Mouse (Mus musculus): ENCODE measurements around the gene Rreb1. TPM values are rescaled to one million over a fixed set of nuclear protein-coding genes. Genes with fewer than 3 reads are reported as not detected.
A peak's percentile ranks its signal among the peaks of the same experiment; 100 is the strongest.

Gene Rreb1
- polyA plus RNA-seq, 1 experiment from 2014 or later = 14.3 TPM

- Histone ChIP-seq H3K27ac (peak overlapping the region; percentile 82), H3K9me3 (no peaks in the 10 kb centered on the region), H3K36me3 (no peaks in the 10 kb centered on the region), H3K4me3 (0 out of 2 replicates have a peak overlapping the region, but pooled peaks have one; percentile 5), H3K4me1 (peaks cover 79% of the 10 kb centered on the region), H3K27me3 (ENCODE audit: insufficient read depth, poor library complexity, severe bottlenecking) (no peaks in the 10 kb centered on the region)
- DNase-seq (ENCODE audit: low spot score) = no peak
- WGBS = 33% methylated on average over 6 of the region's 6 CpGs
Observed at GRCm38 (mm10) chr13:37862492-37862891, 84.3 kb downstream of the Rreb1 start.

GRCm38 (mm10) chr13:37863643-37864042 is 85.4 kb downstream of the Rreb1 start:
- H3K27me3 ChIP-seq (ENCODE audit: insufficient read depth, poor library complexity, severe bottlenecking) = no peaks in the 10 kb centered on the region
- H3K36me3 ChIP-seq = no peaks in the 10 kb centered on the region
- H3K27ac ChIP-seq = peak overlapping the region; percentile 82
- WGBS = 46% methylated on average over 5 of the region's 5 CpGs
- H3K9me3 ChIP-seq = no peaks in the 10 kb centered on the region
- H3K4me3 ChIP-seq = no peak overlapping the region
- H3K4me1 ChIP-seq = peaks cover 79% of the 10 kb centered on the region
- no peak for DNase-seq (ENCODE audit: low spot score)

DNA sequence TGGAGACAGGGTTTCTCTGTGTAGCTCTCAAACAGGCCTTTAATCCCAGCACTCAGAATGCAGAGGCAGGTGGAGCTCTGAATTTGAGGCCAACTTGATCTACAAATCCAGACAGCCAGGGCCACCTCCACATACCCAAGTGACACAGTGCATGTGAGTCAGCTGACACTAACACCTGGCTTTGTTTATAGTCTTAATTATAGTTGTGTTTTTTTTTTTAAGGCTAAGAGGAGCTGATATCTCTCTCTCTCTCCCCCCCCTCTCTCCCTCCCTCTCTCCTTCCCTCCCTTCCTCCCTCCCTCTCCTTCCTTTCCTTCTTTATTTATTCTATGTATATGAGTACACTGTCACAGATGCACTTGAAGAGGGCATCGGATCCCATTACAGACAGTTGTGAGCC is 86.5 kb downstream of the Rreb1 start:
- H3K9me3 ChIP-seq = no peaks in the 10 kb centered on the region
- no peak for DNase-seq (ENCODE audit: low spot score)
- no peak overlapping the region for H3K4me3 ChIP-seq
- no peak overlapping the region for H3K27ac ChIP-seq
- peaks cover 72% of the 10 kb centered on the region for H3K4me1 ChIP-seq
- H3K27me3 ChIP-seq (ENCODE audit: insufficient read depth, poor library complexity, severe bottlenecking) = no peaks in the 10 kb centered on the region
- H3K36me3 ChIP-seq = no peaks in the 10 kb centered on the region
- 95% methylated on average over 1 of the region's 1 CpGs for WGBS

DNA sequence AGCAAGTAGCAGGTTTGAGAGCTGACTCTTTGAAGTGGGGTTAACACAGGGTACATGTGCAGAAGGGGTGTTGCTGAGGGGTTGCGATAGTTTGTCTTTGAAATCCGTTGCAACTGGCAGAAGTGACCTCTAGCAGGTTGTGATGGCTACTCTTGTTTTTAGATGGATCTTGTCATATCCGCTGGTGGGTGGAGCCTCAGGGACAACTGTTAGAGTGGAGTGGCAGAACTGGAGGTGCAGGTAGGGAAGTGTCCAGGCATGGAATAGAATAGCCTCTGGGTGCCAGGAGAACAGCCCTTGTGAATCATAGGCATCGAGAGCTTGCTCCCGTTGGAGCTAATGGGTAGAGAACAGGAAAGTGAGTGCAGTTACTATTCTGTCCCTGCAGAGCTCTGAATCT is 88.1 kb downstream of the Rreb1 start:
- Histone ChIP-seq H3K36me3 (no peaks in the 10 kb centered on the region), H3K27ac (peak overlapping the region; percentile 69), H3K9me3 (no peaks in the 10 kb centered on the region), H3K4me3 (no peak overlapping the region), H3K27me3 (ENCODE audit: insufficient read depth, poor library complexity, severe bottlenecking) (no peaks in the 10 kb centered on the region), H3K4me1 (peaks cover 69% of the 10 kb centered on the region)
- no peak for DNase-seq (ENCODE audit: low spot score)
- WGBS = 45% methylated on average over 5 of the region's 5 CpGs

- DNase-seq (ENCODE audit: low spot score) = no peak
- Histone ChIP-seq H3K27ac (peak overlapping the region; percentile 69), H3K36me3 (no peaks in the 10 kb centered on the region), H3K4me1 (peaks cover 63% of the 10 kb centered on the region), H3K9me3 (no peaks in the 10 kb centered on the region), H3K27me3 (ENCODE audit: insufficient read depth, poor library complexity, severe bottlenecking) (no peaks in the 10 kb centered on the region), H3K4me3 (no peak overlapping the region)
- WGBS = 49% methylated on average over 3 of the region's 3 CpGs
Observed at GRCm38 (mm10) chr13:37866846-37867245, 88.6 kb downstream of the Rreb1 start.

DNA sequence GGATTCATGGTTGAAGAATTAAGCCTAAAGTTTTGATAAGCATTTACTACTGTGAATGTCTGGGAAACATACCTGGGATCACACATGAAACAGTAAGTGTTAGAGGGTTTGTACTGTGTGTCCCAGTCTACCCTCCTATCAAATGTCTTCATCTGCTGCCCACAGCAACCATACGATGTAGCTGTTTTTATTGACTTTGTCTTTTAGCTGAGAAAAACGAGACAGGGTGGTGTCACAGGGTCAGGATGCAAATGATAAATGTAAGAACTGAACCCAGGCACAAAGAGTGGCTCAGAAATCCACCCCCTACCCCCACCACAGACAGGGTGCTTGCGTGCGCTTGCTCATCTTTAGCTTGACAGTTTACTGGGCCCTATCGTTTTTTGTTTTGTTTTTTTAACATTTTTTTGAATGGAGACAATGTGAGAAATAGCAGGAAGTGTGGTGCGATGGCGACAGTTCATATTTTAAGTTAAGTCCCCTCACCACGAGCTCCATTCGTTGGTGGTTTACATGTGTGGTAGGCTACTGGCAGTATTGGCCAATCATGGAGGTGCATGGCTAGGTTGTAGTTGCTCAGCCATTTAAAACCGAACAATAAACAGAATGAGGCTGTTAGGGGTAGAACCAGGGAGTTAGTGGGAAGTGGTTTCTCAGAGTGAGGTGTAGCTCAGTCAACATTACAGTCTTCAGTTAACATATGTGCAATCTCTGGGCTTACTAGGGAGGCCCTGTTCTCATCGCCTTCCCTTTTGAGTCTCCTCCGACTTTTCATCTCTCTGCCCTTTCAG is 92.1 kb downstream of the Rreb1 start:
- Histone ChIP-seq H3K36me3 (no peaks in the 10 kb centered on the region), H3K9me3 (no peaks in the 10 kb centered on the region), H3K4me1 (peaks cover 63% of the 10 kb centered on the region), H3K4me3 (no peak overlapping the region), H3K27me3 (ENCODE audit: insufficient read depth, poor library complexity, severe bottlenecking) (no peaks in the 10 kb centered on the region), H3K27ac (no peak overlapping the region)
- WGBS = 81% methylated on average over 12 of the region's 12 CpGs
- DNase-seq (ENCODE audit: low spot score) = peak; percentile 65

DNA sequence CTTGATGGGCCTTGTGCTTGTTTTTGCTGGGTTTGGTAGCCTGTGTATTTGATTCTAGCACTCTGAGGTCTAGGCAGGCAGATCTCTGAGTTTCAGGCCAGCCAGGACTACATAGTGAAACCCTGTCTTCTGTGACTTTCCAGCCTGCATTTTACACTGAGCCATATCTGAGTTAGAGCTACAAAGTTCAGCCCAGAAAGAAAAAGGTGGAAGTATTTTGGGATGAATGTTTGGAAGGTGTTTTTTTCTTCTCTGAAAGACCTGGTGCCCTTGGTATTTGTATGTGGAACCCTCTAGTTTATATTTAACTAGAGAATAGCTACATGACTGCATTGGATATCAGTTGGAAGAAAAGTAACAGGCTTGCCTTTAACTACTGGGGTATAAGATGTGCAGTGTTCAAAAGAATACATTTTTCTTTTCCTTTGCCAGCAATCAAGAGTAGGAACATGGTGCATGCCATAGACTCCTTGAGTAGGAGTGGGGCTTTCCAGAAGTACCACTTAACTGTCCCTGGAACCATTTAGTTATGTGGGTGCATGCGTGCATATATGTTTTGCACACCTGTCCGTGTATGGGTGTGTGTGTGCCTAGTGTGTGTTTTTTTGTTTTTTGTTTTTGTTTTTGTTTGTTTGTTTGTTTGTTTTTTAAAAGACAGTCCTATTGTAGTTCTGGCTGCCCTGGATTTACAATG is 94.1 kb downstream of the Rreb1 start:
- no peak overlapping the region for H3K4me3 ChIP-seq
- H3K4me1 ChIP-seq = peaks cover 61% of the 10 kb centered on the region
- peak overlapping the region; percentile 22; the same call in 1 of the 2 replicates for H3K27ac ChIP-seq
- no peaks in the 10 kb centered on the region for H3K9me3 ChIP-seq
- 90% methylated on average over 2 of the region's 2 CpGs for WGBS
- H3K27me3 ChIP-seq (ENCODE audit: insufficient read depth, poor library complexity, severe bottlenecking) = no peaks in the 10 kb centered on the region
- DNase-seq (ENCODE audit: low spot score) = peak; percentile 39
- H3K36me3 ChIP-seq = no peaks in the 10 kb centered on the region

GRCm38 (mm10) chr13:37873125-37873891 is 95.1 kb downstream of the Rreb1 start:
- Histone ChIP-seq H3K27me3 (ENCODE audit: insufficient read depth, poor library complexity, severe bottlenecking) (no peaks in the 10 kb centered on the region), H3K4me1 (peaks cover 56% of the 10 kb centered on the region), H3K9me3 (no peaks in the 10 kb centered on the region), H3K27ac (peak overlapping the region; percentile 25), H3K4me3 (no peak overlapping the region), H3K36me3 (no peaks in the 10 kb centered on the region)
- WGBS = 69% methylated on average over 7 of the region's 7 CpGs
- DNase-seq (ENCODE audit: low spot score) = peak; percentile 79

DNA sequence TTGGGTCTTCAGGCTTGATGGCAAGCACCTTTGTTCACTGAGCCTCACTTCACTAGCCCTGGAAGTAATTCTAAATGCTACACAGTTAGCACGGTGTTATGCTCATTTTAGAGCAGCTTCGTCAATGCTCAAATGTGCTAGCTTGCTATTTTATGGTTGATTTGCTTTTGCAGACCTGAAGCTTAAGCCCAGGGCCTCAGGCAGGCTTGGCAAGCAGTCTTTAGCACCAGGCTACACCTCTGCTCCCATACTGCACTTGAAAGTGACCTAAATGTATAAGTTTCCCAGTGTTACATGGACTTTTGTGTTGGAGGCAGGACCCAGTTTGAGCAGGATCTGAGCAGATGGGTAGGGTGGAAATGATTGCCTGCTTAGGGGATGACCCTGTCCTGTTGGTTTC is 97.7 kb downstream of the Rreb1 start:
- no peak overlapping the region for H3K4me3 ChIP-seq
- DNase-seq (ENCODE audit: low spot score) = no peak
- H3K4me1 ChIP-seq = peaks cover 71% of the 10 kb centered on the region
- WGBS = 95% methylated on average over 2 of the region's 2 CpGs
- no peaks in the 10 kb centered on the region for H3K36me3 ChIP-seq
- H3K27me3 ChIP-seq (ENCODE audit: insufficient read depth, poor library complexity, severe bottlenecking) = no peaks in the 10 kb centered on the region
- H3K9me3 ChIP-seq = no peaks in the 10 kb centered on the region
- H3K27ac ChIP-seq = peak overlapping the region; percentile 82; the same call in 1 of the 2 replicates

GRCm38 (mm10) chr13:37876366-37876765 is 98.2 kb downstream of the Rreb1 start:
- Histone ChIP-seq H3K36me3 (no peaks in the 10 kb centered on the region), H3K27me3 (ENCODE audit: insufficient read depth, poor library complexity, severe bottlenecking) (no peaks in the 10 kb centered on the region), H3K4me3 (no peak overlapping the region), H3K9me3 (no peaks in the 10 kb centered on the region), H3K27ac (peak overlapping the region; percentile 82; the same call in 1 of the 2 replicates), H3K4me1 (peaks cover 75% of the 10 kb centered on the region)
- DNase-seq (ENCODE audit: low spot score) = no peak
- 56% methylated on average over 5 of the region's 5 CpGs for WGBS

- Histone ChIP-seq H3K36me3 (no peaks in the 10 kb centered on the region), H3K27ac (peak overlapping the region; percentile 82; the same call in 1 of the 2 replicates), H3K4me3 (no peak overlapping the region), H3K4me1 (peaks cover 80% of the 10 kb centered on the region), H3K27me3 (ENCODE audit: insufficient read depth, poor library complexity, severe bottlenecking) (no peaks in the 10 kb centered on the region), H3K9me3 (no peaks in the 10 kb centered on the region)
- WGBS = 62% methylated on average over 4 of the region's 4 CpGs
- no peak for DNase-seq (ENCODE audit: low spot score)
Observed at GRCm38 (mm10) chr13:37876836-37877235, 98.6 kb downstream of the Rreb1 start.

- WGBS = 76% methylated on average over 3 of the region's 3 CpGs
- DNase-seq (ENCODE audit: low spot score) = no peak
- Histone ChIP-seq H3K36me3 (no peaks in the 10 kb centered on the region), H3K9me3 (no peaks in the 10 kb centered on the region), H3K4me1 (peaks cover 82% of the 10 kb centered on the region), H3K27ac (peak overlapping the region; percentile 82; the same call in 1 of the 2 replicates), H3K4me3 (no peak overlapping the region), H3K27me3 (ENCODE audit: insufficient read depth, poor library complexity, severe bottlenecking) (no peaks in the 10 kb centered on the region)
Observed at GRCm38 (mm10) chr13:37877241-37877640, 99.0 kb downstream of the Rreb1 start.
